Mouse (Mus musculus) urinary bladder, postnatal 14 days (tissue): ENCODE measurements around the gene Tbc1d14.

Source experiments
- DNase-seq: peaks from one replicate; pipeline ENCODE4 v3.0.0; 2021; ENCODE audit warnings: low spot score

The Tbc1d14 gene

DNA sequence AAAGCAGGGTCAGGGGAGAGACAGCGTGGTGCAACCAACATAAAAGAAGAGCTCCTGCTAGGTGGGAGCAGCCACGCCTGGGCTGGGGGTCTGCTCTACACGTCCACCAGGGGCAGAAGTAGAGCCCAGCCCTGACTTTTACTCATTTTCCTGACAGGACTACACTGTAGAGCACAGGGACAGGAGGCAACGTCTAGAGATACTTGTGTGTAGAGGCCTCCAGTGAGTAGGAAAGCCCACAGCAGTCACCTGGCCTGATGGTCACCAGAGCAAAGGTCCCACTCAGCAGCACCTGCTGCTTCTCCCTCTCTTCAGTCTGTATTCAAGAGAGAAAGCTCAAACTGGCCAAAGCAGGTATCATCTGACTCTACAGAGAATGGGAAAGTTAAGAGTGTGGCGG is 87.4 kb downstream of the Tbc1d14 start:
- DNase-seq: no peak

DNA sequence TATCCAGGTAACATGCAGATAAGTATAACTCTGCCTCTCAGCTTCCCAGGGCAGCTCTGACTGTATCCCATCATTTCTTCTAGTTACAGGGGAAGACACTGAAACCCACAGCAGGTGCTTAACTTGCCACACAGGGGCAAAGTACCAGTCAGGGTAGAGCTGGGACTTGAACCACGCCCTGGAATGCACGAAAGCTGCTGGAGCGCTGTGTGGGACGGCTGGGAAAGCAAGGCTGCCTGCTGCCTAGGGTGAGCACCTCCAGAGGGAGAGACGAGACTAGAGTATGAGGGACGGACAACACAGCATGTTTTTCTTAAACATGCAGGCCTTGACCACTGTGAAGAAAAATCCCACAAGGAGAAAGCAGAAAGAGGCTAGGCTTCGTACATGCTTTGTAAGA is 87.8 kb downstream of the Tbc1d14 start:
- DNase-seq: no peak

DNA sequence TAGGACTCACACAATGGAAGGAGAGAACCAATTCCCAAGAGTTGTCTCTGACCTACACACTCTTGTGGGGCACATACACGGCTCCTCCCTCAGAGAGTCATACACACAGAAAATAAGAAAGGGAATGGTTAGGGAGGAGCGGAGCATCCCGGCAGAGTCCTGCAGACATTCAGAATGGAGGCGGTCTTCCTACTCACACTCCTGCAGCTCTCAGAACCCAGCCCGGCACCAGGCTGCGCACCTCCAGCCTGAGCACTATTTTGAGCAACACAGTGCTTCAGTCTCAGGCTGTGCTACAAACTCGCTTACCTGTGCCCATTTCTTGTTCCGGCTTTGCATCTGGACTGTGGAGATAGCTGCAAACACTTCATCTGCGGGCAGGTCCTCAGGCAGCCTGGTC is 98.4 kb downstream of the Tbc1d14 start:
- no peak for DNase-seq

GRCm38 (mm10) chr5:36493919-36494318 is 99.2 kb downstream of the Tbc1d14 start:
- no peak for DNase-seq

DNA sequence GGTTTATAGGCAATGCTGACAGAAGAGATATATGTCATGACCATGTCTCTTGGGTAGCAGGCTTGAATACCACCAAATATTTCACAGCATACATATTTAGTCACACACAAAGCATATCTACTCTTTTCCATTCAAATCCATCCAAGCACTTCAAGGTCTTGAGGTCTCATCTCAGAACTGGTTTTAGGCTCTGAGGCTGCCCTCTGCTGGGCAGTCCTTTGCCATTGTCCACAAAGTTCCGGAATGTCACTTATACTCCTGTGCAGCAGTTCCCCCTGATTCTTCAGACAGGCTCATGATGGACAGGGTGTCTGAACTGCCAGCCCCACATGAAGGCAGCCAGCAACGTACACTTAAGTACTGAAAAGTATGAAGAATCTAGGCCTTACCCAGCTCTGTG is 103.9 kb downstream of the Tbc1d14 start:
- peak; percentile 34 for DNase-seq

DNA sequence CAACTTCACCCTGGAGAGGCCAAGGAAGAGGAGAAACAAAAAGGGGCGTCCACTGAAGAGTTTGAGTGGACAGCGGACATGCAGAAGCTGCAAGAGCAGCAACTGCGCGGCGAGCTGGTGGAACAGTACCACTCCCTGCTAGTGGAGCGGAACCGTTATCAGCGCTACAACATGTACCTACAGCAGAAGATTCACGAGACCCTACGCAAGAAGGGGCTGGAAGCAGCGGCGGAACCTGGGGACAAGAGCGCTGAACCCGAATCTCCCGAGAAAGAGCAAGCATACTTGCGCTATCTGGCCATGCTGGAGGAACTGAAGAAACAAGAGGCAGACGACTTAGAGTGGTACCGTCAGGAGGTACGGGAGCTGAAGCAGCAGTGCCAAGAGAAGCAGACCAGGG is 107.8 kb downstream of the Tbc1d14 start:
- no peak for DNase-seq

DNA sequence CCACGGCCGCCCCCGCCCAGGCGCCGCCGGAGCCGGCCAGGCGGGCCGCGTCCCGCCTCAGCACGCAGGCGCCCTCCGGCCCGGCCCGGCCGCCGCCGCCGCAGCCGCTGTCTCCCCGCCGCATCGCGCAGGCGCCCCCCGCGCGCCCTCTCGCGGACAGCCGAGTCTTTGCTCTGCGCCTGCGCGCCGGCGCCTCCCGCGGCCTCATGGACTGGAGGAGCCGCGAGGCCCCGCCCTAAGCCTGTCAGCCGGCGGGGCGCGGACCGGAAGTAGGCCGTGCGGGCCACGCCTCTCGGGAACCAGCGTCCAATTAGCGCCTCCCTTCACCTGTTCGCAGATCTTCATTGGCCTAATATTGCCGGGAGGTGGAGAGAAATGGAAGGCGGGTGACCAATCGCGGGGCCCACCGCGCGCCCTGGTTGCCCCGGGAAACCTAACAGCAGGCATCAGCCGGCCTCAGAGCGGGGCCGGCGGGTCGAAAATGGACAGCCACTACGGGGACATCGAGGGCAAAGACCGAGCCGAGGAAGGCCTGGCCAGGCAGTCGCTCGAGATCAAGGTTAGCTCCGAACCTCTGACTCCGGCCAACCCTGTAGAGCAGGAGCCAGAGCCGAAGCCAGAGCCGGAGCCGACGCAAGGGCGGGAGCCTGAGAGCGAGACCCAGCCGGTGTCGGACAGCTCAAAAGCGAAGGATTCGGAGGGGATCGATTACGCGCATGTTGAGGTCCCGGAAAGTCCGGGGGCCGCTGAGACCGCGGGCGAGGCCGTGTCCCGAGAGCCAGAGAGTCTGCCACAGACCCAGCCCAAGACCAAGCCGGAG is 108.7 kb downstream of the Tbc1d14 start, which contains the start of the genes Tada2b and Ccdc96:
TSS of gene Tada2b (minus strand) at position 115 of the 820 bp plus-strand sequence.
TSS of gene Ccdc96 (plus strand) at position 418 of the 820 bp plus-strand sequence.
- peak; percentile 97 for DNase-seq

- DNase-seq: peak; percentile 47
Observed at GRCm38 (mm10) chr5:36483203-36484101, 109.6 kb downstream of the Tbc1d14 start.

DNA sequence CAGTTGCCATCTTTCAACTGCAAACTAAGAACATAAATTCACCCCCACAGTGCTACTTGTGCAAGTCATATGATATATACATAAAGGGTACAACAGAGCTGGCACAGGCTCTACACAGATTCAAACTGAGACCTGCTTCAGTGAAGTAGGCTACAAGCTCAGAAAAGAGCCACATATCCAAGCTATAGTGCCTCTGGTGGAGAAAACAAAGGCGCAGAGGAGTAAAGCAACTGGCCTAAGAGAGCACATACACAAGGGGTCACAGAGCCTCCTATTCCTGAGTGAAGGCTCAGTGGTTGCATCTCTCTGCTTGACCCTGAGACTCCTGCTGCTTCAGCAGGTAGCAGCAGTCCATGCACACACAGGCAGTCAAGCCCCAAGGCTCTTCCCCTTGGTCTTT is 112.0 kb downstream of the Tbc1d14 start:
- DNase-seq: no peak

- DNase-seq: no peak
Observed at GRCm38 (mm10) chr5:36480398-36480797, 112.7 kb downstream of the Tbc1d14 start.

DNA sequence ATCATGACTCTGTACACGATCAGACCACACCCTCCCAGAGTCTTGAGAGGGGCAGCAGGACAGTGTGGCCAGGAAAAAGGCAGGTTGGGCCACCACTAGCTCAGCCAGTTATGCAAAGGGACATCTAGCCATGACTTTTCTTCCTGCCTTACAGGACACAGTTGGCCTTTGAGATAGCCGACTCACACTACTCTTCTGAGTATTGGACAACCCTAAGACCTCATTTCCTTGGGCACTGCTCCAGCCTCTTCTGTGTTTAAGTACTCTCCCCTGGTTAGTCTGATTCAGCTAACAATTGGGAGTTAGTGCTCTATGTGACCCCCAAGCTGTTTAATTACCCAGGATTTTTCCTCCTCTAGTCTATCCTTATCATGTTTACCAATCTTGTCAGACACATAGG is 113.3 kb downstream of the Tbc1d14 start:
- DNase-seq: no peak

- DNase-seq: no peak
Observed at GRCm38 (mm10) chr5:36478540-36479420, 114.3 kb downstream of the Tbc1d14 start.

- DNase-seq: no peak
Observed at GRCm38 (mm10) chr5:36477486-36477885, 115.6 kb downstream of the Tbc1d14 start.

DNA sequence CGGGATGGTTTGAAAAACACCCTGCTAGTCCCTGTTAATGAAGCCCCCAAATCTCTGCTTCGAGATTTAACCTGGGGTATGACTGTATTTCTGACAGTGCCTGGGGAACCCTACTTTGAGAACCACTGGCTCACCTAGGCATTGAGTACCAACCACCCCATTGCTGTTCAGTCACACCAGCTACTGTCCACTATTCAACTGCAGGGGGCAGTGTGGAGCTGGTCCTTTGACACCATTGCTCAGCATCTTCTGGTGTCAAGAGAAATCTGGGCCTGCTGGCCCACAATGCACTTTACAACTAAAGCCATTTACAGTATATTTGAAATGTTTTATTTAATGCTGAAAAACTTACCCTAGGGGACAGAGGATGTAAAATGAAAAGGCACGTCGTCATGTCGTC is 118.8 kb downstream of the Tbc1d14 start:
- peak; percentile 67 for DNase-seq

DNA sequence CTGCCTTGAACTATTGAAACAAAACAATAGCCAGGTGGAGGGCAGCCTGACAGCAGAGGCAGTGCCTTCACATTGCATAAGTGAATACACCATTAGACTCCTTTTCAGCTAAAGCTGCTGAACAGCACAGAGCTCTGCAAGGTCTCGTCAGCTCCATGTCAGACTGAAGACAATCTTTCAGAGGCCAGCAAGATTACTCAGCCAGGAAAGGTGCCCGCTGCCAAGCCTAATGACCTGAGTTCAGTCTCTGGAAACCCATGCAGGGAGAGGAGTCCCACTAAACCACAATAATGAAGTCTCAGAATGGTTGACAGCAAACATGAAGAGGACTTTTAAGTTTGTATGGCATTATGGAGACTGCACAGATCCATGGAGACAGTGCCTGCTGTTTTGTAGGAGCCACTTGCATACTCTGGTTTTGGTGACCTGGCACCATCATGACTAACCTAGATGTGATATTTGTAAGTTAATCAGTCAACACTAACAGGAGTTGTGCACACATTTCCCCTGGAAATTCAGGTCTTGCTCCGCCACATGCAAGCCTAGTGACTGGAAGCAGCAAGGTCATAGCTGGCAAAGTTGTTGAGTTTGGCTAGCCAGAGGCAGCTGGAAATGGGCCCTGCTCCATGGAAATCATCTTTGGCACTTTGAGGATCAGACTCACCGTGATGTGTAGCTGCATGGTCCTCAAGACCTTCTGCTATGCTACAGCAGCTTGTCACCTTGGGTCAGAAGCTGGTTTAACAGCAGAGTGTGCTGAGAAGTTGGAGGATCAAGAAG is 120.0 kb downstream of the Tbc1d14 start:
- no peak for DNase-seq

DNA sequence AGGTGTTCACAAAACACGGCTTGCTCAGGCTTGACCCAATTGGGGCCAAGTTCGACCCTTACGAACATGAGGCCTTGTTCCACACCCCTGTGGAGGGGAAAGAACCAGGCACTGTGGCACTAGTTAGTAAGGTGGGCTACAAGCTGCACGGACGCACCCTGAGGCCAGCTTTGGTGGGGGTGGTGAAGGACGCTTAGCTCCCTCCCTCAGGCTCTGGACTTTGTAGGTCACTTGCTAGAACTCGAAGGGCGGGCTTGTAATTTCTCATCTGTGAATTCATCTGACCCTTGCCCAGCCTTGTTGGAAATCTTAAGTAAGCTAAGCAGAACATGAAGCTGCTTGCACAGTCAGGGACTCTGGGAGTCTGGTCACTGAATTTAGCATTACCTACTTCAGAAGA is 121.9 kb downstream of the Tbc1d14 start:
- no peak for DNase-seq

GRCm38 (mm10) chr5:36465889-36466288 is 127.2 kb downstream of the Tbc1d14 start:
- no peak for DNase-seq

GRCm38 (mm10) chr5:36464709-36465661 is 128.1 kb downstream of the Tbc1d14 start, which contains the start of gene Grpel1:
Grpel1 (plus strand) TSS chr5:36464998.
- DNase-seq: peak; percentile 99

GRCm38 (mm10) chr5:36463391-36463790 is 129.7 kb downstream of the Tbc1d14 start:
- no peak for DNase-seq

DNA sequence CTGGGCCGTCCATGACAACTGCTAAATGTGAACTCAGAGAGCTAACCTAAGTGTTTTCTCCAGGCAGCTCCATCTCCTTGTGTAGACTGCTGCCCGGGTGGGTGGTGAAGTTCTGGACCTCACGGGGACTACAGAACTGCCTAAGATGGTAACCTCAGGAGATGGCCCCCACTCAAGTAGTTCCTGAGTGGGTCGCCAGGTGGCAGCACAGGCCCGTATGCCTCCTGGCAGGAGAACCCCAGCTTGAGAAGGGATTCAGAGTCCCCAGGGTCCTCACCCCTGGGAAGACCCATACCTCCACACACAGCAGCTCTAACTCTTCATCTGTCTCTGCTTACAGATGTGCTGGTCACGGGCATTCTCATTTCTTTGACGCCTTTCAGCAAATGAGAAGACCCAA is 130.3 kb downstream of the Tbc1d14 start:
- DNase-seq: peak; percentile 79
